Mouse (Mus musculus) heart, embryonic 15.5 days (tissue): ENCODE results near the gene Enthd1. TPM values are rescaled to one million over a fixed set of nuclear protein-coding genes. Genes with fewer than 3 reads are reported as not detected.

Source experiments
- ATAC-seq: fragments of 200-750 bp; cut with Nextera tagmentation; replicated peaks from 2 replicates; pipeline ENCODE4 v1.8.0; 2017; ENCODE audit warnings: low read depth, moderate TSS enrichment; ENCODE audit not compliant: insufficient number of reproducible peaks, insufficient read depth, low FRiP score
- H3K27ac ChIP-seq: fragments of 300-500 bp; sonication (generic); 2 replicates; pipeline ENCODE4 v1.5.1; 2015; ENCODE audit warnings: mild to moderate bottlenecking, inconsistent platforms
- H3K27me3 ChIP-seq: fragments of 300-500 bp; sonication (generic); 2 replicates; pipeline ENCODE4 v1.6.1; 2015; ENCODE audit warnings: inconsistent platforms
- H3K36me3 ChIP-seq: fragments of 300-500 bp; sonication (generic); 2 replicates; pipeline ENCODE4 v1.6.1; 2015; ENCODE audit warnings: mild to moderate bottlenecking, inconsistent platforms
- H3K4me1 ChIP-seq: fragments of 300-500 bp; sonication (generic); replicated peaks from 2 replicates; pipeline ENCODE4 v1.6.1; 2015; ENCODE audit warnings: inconsistent platforms
- H3K4me2 ChIP-seq: fragments of 300-500 bp; sonication (generic); 2 replicates; pipeline ENCODE4 v1.6.1; 2015; ENCODE audit warnings: inconsistent platforms, mild to moderate bottlenecking, moderate library complexity
- H3K4me3 ChIP-seq: fragments of 300-500 bp; sonication (generic); 2 replicates; pipeline ENCODE4 v1.5.1; 2015; ENCODE audit warnings: mild to moderate bottlenecking, inconsistent platforms
- H3K9ac ChIP-seq: fragments of 300-500 bp; sonication (generic); 2 replicates; pipeline ENCODE4 v1.6.1; 2015; ENCODE audit warnings: mild to moderate bottlenecking, inconsistent platforms
- H3K9me3 ChIP-seq: fragments of 300-500 bp; sonication (generic); replicated peaks from 2 replicates; pipeline ENCODE4 v1.6.1; 2016; ENCODE audit warnings: inconsistent platforms
- WGBS: fragments of 180-500 bp; shearing (Covaris S2); methylation state at CpG from one replicate; pipeline ENCODE4 v1.1.7; 2015; ENCODE audit warnings: mixed read lengths; 5-methylcytosine and 5-hydroxymethylcytosine counted together
- polyA plus RNA-seq: library from polyadenylated mRNA; unstranded; fragments of >200 nt; fragmentation: Nextera tagmentation; extraction: Ambion mirVana; gene quantifications from 2 replicates; pipeline ENCODE4 v1.2.1, GENCODE M21; 2015

Enthd1 gene
- polyA plus RNA-seq, 1 experiment from 2014 or later: not detected

GRCm38 (mm10) chr15:80559978-80560377 is 5.0 kb downstream of the Enthd1 start:
- 32% methylated on average over 14 of the region's 14 CpGs for WGBS
- Histone ChIP-seq H3K4me3 (no peak overlapping the region), H3K4me2 (no peak overlapping the region), H3K27me3 (peaks cover 3% of the 10 kb centered on the region; the same call in 1 of the 2 replicates), H3K36me3 (no peaks in the 10 kb centered on the region), H3K27ac (no peak overlapping the region), H3K9ac (no peak overlapping the region), H3K4me1 (peaks cover 7% of the 10 kb centered on the region), H3K9me3 (no peaks in the 10 kb centered on the region)
- no peak for ATAC-seq

GRCm38 (mm10) chr15:80559534-80559933 is 5.4 kb downstream of the Enthd1 start:
- Histone ChIP-seq H3K4me3 (no peak overlapping the region), H3K36me3 (no peaks in the 10 kb centered on the region), H3K27me3 (no peaks in the 10 kb centered on the region), H3K9ac (no peak overlapping the region), H3K4me1 (peaks cover 7% of the 10 kb centered on the region), H3K4me2 (no peak overlapping the region), H3K9me3 (no peaks in the 10 kb centered on the region), H3K27ac (no peak overlapping the region)
- 34% methylated on average over 12 of the region's 12 CpGs for WGBS
- ATAC-seq: no peak

GRCm38 (mm10) chr15:80557745-80558144 is 7.2 kb downstream of the Enthd1 start:
- Histone ChIP-seq H3K27me3 (no peaks in the 10 kb centered on the region), H3K9ac (no peak overlapping the region), H3K4me1 (peaks cover 7% of the 10 kb centered on the region), H3K4me2 (no peak overlapping the region), H3K9me3 (no peaks in the 10 kb centered on the region), H3K27ac (no peak overlapping the region), H3K4me3 (no peak overlapping the region), H3K36me3 (no peaks in the 10 kb centered on the region)
- WGBS: 74% methylated on average over 4 of the region's 4 CpGs
- ATAC-seq: no peak

DNA sequence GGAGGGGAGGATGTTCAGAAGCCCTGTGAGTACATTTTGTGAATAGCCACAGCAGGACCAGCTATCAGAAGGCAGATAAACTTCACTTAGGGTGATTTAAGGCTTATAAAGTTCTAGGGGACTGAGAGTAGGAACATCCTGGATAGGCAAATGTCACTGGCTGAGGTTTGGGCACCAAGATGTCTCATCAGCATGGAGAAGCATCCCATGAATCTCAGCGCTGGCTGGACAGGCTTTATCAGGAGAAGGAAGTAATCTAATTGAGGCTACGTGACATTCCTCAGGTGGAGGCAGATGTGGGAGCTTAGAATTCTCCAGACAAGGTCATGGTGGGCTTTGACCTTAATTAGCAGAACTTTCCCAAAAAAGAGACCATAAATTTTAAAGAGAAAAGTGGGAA is 8.9 kb downstream of the Enthd1 start:
- H3K36me3 ChIP-seq: no peaks in the 10 kb centered on the region
- H3K27ac ChIP-seq: no peak overlapping the region
- H3K4me3 ChIP-seq: no peak overlapping the region
- 33% methylated on average over 2 of the region's 2 CpGs for WGBS
- H3K9me3 ChIP-seq: no peaks in the 10 kb centered on the region
- no peak overlapping the region for H3K9ac ChIP-seq
- ATAC-seq: no peak
- H3K27me3 ChIP-seq: no peaks in the 10 kb centered on the region
- peaks cover 7% of the 10 kb centered on the region for H3K4me1 ChIP-seq
- H3K4me2 ChIP-seq: no peak overlapping the region

- H3K27me3 ChIP-seq: no peaks in the 10 kb centered on the region
- no peak overlapping the region for H3K4me2 ChIP-seq
- H3K4me1 ChIP-seq: peaks cover 6% of the 10 kb centered on the region
- ATAC-seq: no peak
- no peak overlapping the region for H3K27ac ChIP-seq
- no peak overlapping the region for H3K9ac ChIP-seq
- 86% methylated on average over 6 of the region's 6 CpGs for WGBS
- H3K4me3 ChIP-seq: no peak overlapping the region
- H3K36me3 ChIP-seq: no peaks in the 10 kb centered on the region
- H3K9me3 ChIP-seq: no peaks in the 10 kb centered on the region
Observed at GRCm38 (mm10) chr15:80554860-80555822, 9.8 kb downstream of the Enthd1 start.

GRCm38 (mm10) chr15:80545430-80545829 is 19.5 kb downstream of the Enthd1 start:
- no peaks in the 10 kb centered on the region for H3K27me3 ChIP-seq
- WGBS: 43% methylated on average over 6 of the region's 6 CpGs
- H3K4me1 ChIP-seq: no peaks in the 10 kb centered on the region
- no peak overlapping the region for H3K4me2 ChIP-seq
- ATAC-seq: no peak
- H3K9me3 ChIP-seq: no peaks in the 10 kb centered on the region
- H3K4me3 ChIP-seq: no peak overlapping the region
- H3K27ac ChIP-seq: no peak overlapping the region
- H3K36me3 ChIP-seq: no peaks in the 10 kb centered on the region
- H3K9ac ChIP-seq: no peak overlapping the region

DNA sequence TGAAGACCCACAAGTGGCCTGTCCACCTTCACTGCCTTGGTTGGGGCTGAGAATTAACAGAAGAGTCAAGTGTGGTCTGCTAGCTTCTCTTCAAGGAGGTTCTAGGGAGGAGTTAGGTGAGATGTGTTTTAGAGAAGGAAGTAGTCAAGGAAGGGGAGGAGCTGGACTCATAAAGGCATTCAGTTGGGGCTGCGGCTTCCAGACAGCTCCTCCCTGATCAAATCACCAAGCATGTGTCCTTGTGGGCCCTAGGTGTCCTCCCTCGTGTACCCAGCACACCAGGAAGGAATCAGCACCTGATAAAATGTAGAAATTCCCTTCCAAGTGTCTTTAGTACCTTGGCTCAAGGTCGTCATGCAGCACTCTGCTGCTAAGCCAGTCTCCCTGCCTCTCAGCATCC is 20.8 kb downstream of the Enthd1 start:
- Histone ChIP-seq H3K36me3 (no peaks in the 10 kb centered on the region), H3K9ac (no peak overlapping the region), H3K4me2 (no peak overlapping the region), H3K9me3 (no peaks in the 10 kb centered on the region), H3K27ac (no peak overlapping the region), H3K4me1 (no peaks in the 10 kb centered on the region), H3K4me3 (no peak overlapping the region), H3K27me3 (no peaks in the 10 kb centered on the region)
- WGBS: 30% methylated on average over 3 of the region's 3 CpGs
- ATAC-seq: no peak

GRCm38 (mm10) chr15:80538671-80539340 is 26.1 kb downstream of the Enthd1 start:
- no peak overlapping the region for H3K9ac ChIP-seq
- H3K27me3 ChIP-seq: no peaks in the 10 kb centered on the region
- H3K4me3 ChIP-seq: no peak overlapping the region
- ATAC-seq: no peak
- no peaks in the 10 kb centered on the region for H3K4me1 ChIP-seq
- WGBS: 75% methylated on average over 7 of the region's 7 CpGs
- H3K4me2 ChIP-seq: no peak overlapping the region
- no peaks in the 10 kb centered on the region for H3K36me3 ChIP-seq
- H3K9me3 ChIP-seq: no peaks in the 10 kb centered on the region
- no peak overlapping the region for H3K27ac ChIP-seq

DNA sequence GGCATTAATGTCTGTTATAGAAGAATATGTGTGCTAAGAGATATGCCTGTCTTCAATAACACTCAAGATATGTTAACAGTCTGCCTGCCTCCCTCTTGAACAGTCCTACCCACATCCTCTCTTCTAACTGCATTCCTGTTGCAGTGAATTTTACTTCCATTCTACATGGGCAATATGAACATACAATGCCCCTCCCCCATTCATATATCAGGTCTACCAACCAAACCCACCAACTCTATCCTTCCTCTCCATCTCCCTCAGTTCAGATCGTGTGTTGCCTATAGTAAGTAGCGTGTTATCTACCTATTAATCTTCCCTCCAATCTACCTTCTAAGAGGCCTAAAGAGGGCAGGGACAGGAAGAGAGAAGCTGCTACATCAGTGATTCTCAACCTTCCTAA is 26.9 kb downstream of the Enthd1 start:
- Histone ChIP-seq H3K9ac (no peak overlapping the region), H3K4me2 (no peak overlapping the region), H3K4me1 (no peaks in the 10 kb centered on the region), H3K27me3 (no peaks in the 10 kb centered on the region), H3K9me3 (no peaks in the 10 kb centered on the region), H3K4me3 (no peak overlapping the region), H3K36me3 (no peaks in the 10 kb centered on the region), H3K27ac (no peak overlapping the region)
- WGBS: 79% methylated on average over 2 of the region's 2 CpGs
- no peak for ATAC-seq

DNA sequence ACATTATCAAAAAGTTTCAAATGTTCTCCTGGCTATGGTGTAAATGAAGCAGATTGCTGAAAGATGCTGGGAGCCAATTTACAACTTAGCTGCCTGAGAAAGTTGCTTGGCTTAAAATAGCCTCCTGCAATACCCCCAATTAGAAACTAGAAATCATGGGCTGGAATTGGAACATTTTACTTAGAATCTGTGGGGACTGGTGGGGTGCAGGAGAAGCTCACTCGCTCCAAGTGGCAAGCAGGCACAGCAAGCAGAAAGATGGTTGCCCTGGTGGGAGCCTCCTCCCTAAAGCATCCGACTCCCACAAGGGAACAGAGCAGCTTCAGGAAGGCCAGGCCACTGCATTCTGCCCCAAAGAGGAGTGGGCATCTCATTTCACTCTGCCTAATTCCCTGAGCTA is 28.9 kb downstream of the Enthd1 start:
- H3K9me3 ChIP-seq: no peaks in the 10 kb centered on the region
- H3K4me2 ChIP-seq: no peak overlapping the region
- H3K4me1 ChIP-seq: no peaks in the 10 kb centered on the region
- H3K27me3 ChIP-seq: no peaks in the 10 kb centered on the region
- no peak overlapping the region for H3K27ac ChIP-seq
- H3K4me3 ChIP-seq: no peak overlapping the region
- no peak overlapping the region for H3K9ac ChIP-seq
- no peak for ATAC-seq
- H3K36me3 ChIP-seq: no peaks in the 10 kb centered on the region
- WGBS: 68% methylated on average over 2 of the region's 2 CpGs

- H3K27ac ChIP-seq: no peak overlapping the region
- H3K4me2 ChIP-seq: no peak overlapping the region
- ATAC-seq: no peak
- no peak overlapping the region for H3K4me3 ChIP-seq
- H3K36me3 ChIP-seq: no peaks in the 10 kb centered on the region
- H3K9ac ChIP-seq: no peak overlapping the region
- no peaks in the 10 kb centered on the region for H3K4me1 ChIP-seq
- WGBS: 52% methylated on average over 6 of the region's 6 CpGs
- H3K27me3 ChIP-seq: peaks cover 9% of the 10 kb centered on the region
- no peaks in the 10 kb centered on the region for H3K9me3 ChIP-seq
Observed at GRCm38 (mm10) chr15:80533274-80533673, 31.7 kb downstream of the Enthd1 start.
